In the genomic region with DNA sequence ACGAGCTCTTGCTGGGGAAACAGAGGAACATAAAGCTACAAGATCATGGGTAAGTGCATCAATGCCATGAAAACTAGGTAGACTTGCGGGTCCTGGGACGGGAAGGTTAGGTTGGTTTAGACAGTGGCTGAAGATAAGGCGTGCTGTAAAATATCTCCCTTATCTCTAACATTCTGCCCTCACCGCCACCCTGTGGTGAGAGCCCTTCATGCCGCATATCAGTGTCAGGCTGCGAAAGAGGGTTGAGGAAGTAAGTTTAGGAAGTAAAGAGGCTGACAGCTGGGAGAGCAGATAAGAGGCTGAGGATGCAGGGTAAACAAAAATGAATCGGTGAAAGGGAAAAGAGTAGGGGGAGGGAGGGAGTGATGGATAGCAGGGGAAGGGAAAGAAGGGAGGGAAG, we compare ENCODE assay signal across 12 mouse cellular contexts. TPM values are rescaled to one million over a fixed set of nuclear protein-coding genes. Genes with fewer than 3 reads are reported as not detected.
DNase-seq lines count a peak whose midpoint lies in the region; ATAC-seq lines count a peak whose summit lies in the region.
"Had no signal": no experiment of that assay in that cellular context is flagged by ENCODE, and none has a peak within 500 bp of the region (broad histone marks: within the 10 kb centered on the region; RNA-seq: fewer than 3 reads in every experiment).

No protein-coding gene starts in this region.

- no peaks in the 10 kb centered on the region for H3K36me3 ChIP-seq in kidney, embryonic 16.5 days (ENCODE audit: insufficient read depth, low read length)

- WGBS in kidney, embryonic 16.5 days: 41% methylated on average over 8 of the region's 8 CpGs

- no peak overlapping the region for H3K4me3 ChIP-seq in kidney, embryonic 16.5 days (ENCODE audit: low read length)
- H3K4me3 ChIP-seq: neural tube, embryonic 13.5 days had no signal

- DNase-seq in A20 (ENCODE audit: low read depth, low spot score): peak; percentile 61
- peak; percentile 50 for DNase-seq in CD4-positive helper T cell, adult 2 months (ENCODE audit: low read depth, low spot score)
- DNase-seq in naive thymus-derived CD4-positive, alpha-beta T cell, adult 2 months (ENCODE audit: low read depth): peak; percentile 45
- DNase-seq in retina, embryonic 14.5 days (ENCODE audit: low spot score): no peak
- no peak for DNase-seq in Muller cell, postnatal 12 days (ENCODE audit: inconsistent ontology term)
- DNase-seq: kidney, adult 8-10 months; lung, adult 2 months had no signal

- H3K9me3 ChIP-seq in kidney, embryonic 16.5 days (ENCODE audit: low read length): no peaks in the 10 kb centered on the region
- H3K9me3 ChIP-seq: neural tube, embryonic 13.5 days had no signal

- H3K4me2 ChIP-seq in kidney, embryonic 16.5 days (replicated peaks; ENCODE audit: low read depth, low read length): no peak overlapping the region
- H3K4me2 ChIP-seq: neural tube, embryonic 13.5 days had no signal

- peak; percentile 91 to 92 for ATAC-seq in hematopoietic stem cell, adult 5-6 weeks (replicated peaks in 1 of 2; ENCODE audit: insufficient read depth in 1 of 2, low FRiP score in 2 of 2, low TSS enrichment in 1 of 2, low read depth in 1 of 2, poor library complexity in 2 of 2, severe bottlenecking in 2 of 2)
- no peak for ATAC-seq in kidney, embryonic 16.5 days (ENCODE audit: low FRiP score, low TSS enrichment)

- no peak overlapping the region for H3K27ac ChIP-seq in kidney, embryonic 16.5 days (ENCODE audit: low read length)
- H3K27ac ChIP-seq: neural tube, embryonic 13.5 days had no signal

- H3K9ac ChIP-seq in kidney, embryonic 16.5 days (replicated peaks; ENCODE audit: low read length): no peak overlapping the region
- H3K9ac ChIP-seq: neural tube, embryonic 13.5 days had no signal

- no peaks in the 10 kb centered on the region for H3K27me3 ChIP-seq in kidney, embryonic 16.5 days (ENCODE audit: insufficient read depth, low read length)
- H3K27me3 ChIP-seq: neural tube, embryonic 13.5 days had no signal

- no peaks in the 10 kb centered on the region for H3K4me1 ChIP-seq in kidney, embryonic 16.5 days (ENCODE audit: insufficient read depth, low read length)

RNA-seq across cellular contexts. Expression of a gene that starts 26.9 kb away (rescaled TPM):
- not detected in 2 replicates for total RNA-seq in hematopoietic stem cell, adult 5-6 weeks (2017)
- polyA plus RNA-seq in kidney, embryonic 16.5 days (2015; fragmentation: Nextera tagmentation; extraction: Ambion mirVana): not detected in 2 replicates
- polyA plus RNA-seq: embryonic facial prominence, embryonic 11.5 days; lung, adult 2 months; stomach, embryonic 14.5 days had no signal

Comparison
In these comparisons a context has a peak if more than half of its experiments do, and no peak if none do; other contexts are left out.
1. DNase-seq: peak in A20 (single experiment), CD4-positive helper T cell, adult 2 months (single experiment) and naive thymus-derived CD4-positive, alpha-beta T cell, adult 2 months (single experiment); none in retina, embryonic 14.5 days (single experiment) and Muller cell, postnatal 12 days (single experiment).